ENCODE assay signal across 14 mouse cellular contexts in genomic region chr10:61059543-61060110, GRCm38 (mm10). TPM values are rescaled to one million over a fixed set of nuclear protein-coding genes. Genes with fewer than 3 reads are reported as not detected.
A peak's percentile ranks its signal among the peaks of the same experiment; 100 is the strongest.
DNase-seq lines count a peak whose midpoint lies in the region; ATAC-seq and TF ChIP-seq lines count a peak whose summit lies in the region.
"Had no signal": no experiment of that assay in that cellular context is flagged by ENCODE, and none has a peak within 500 bp of the region (broad histone marks: within the 10 kb centered on the region; RNA-seq: fewer than 3 reads in every experiment).

No protein-coding gene starts in this region.

- H3K9me3 ChIP-seq in forebrain, embryonic 14.5 days (replicated peaks; ENCODE audit: control insufficient read depth, low read length), result no peaks in the 10 kb centered on the region
- no peaks in the 10 kb centered on the region; the same call in 1 of the 2 replicates for H3K9me3 ChIP-seq in forebrain, embryonic 11.5 days (ENCODE audit: control insufficient read depth, low read length)
- 0 out of 2 replicates have a peak, but pooled peaks cover 4% of the 10 kb centered on the region for H3K9me3 ChIP-seq in kidney, embryonic 15.5 days (replicated peaks)
- peaks cover 22% of the 10 kb centered on the region for H3K9me3 ChIP-seq in E14TG2a.4 (ENCODE audit: low read length)

- H3K9ac ChIP-seq in forebrain, embryonic 14.5 days (ENCODE audit: low read length), result no peak overlapping the region
- no peak overlapping the region for H3K9ac ChIP-seq in forebrain, embryonic 11.5 days (ENCODE audit: low read length)
- H3K9ac ChIP-seq in kidney, embryonic 15.5 days, result no peak overlapping the region
- H3K9ac ChIP-seq: heart, embryonic 12.5 days had no signal

- H3K27me3 ChIP-seq in forebrain, embryonic 14.5 days (replicated peaks; ENCODE audit: control insufficient read depth, insufficient read depth, low read length), result no peaks in the 10 kb centered on the region
- H3K27me3 ChIP-seq in forebrain, embryonic 11.5 days (ENCODE audit: control insufficient read depth, insufficient read depth, low read length), result no peaks in the 10 kb centered on the region
- no peaks in the 10 kb centered on the region for H3K27me3 ChIP-seq in kidney, embryonic 15.5 days
- H3K27me3 ChIP-seq in E14TG2a.4 (ENCODE audit: insufficient read depth, low read length), result no peaks in the 10 kb centered on the region

- H3K4me3 ChIP-seq in forebrain, embryonic 14.5 days (ENCODE audit: low read depth, low read length), result no peak overlapping the region
- H3K4me3 ChIP-seq in forebrain, embryonic 11.5 days (ENCODE audit: low read depth, low read length), result no peak overlapping the region
- no peak overlapping the region for H3K4me3 ChIP-seq in kidney, embryonic 15.5 days (replicated peaks)
- peak overlapping the region; percentile 37; the same call in 1 of the 2 replicates for H3K4me3 ChIP-seq in E14TG2a.4 (replicated peaks; ENCODE audit: low read length)
- H3K4me3 ChIP-seq: erythroblast, embryonic 14.5 days; heart, embryonic 12.5 days had no signal

- WGBS in forebrain, embryonic 14.5 days, result 24% methylated on average over 6 of the region's 6 CpGs
- WGBS in forebrain, embryonic 11.5 days, result 41% methylated on average over 6 of the region's 6 CpGs
- 14% methylated on average over 6 of the region's 6 CpGs for WGBS in kidney, embryonic 15.5 days

- TF ChIP-seq CTCF in E14TG2a.4 (conservative IDR thresholded peaks at IDR 0.05; ENCODE audit: low read length), result no peak

- H3K4me1 ChIP-seq in forebrain, embryonic 14.5 days (ENCODE audit: control insufficient read depth, insufficient read depth, low read length), result 0 out of 2 replicates have a peak, but pooled peaks cover 4% of the 10 kb centered on the region
- H3K4me1 ChIP-seq in forebrain, embryonic 11.5 days (replicated peaks; ENCODE audit: control insufficient read depth, insufficient read depth, low read length), result peaks cover 2% of the 10 kb centered on the region; the same call in 1 of the 2 replicates
- peaks cover 14% of the 10 kb centered on the region for H3K4me1 ChIP-seq in kidney, embryonic 15.5 days
- H3K4me1 ChIP-seq in E14TG2a.4 (replicated peaks; ENCODE audit: low read depth, low read length), result peaks cover 62% of the 10 kb centered on the region

- 0 out of 2 replicates have a peak, but pooled peaks have one; percentile 29 for ATAC-seq in forebrain, embryonic 14.5 days
- no peak for ATAC-seq in forebrain, embryonic 11.5 days (replicated peaks; ENCODE audit: low FRiP score)
- no peak for ATAC-seq in kidney, embryonic 15.5 days (replicated peaks; ENCODE audit: low FRiP score)

- H3K4me2 ChIP-seq in forebrain, embryonic 14.5 days (ENCODE audit: low read length), result no peak overlapping the region
- no peak overlapping the region for H3K4me2 ChIP-seq in forebrain, embryonic 11.5 days (ENCODE audit: low read depth, low read length, severe bottlenecking)
- no peak overlapping the region for H3K4me2 ChIP-seq in kidney, embryonic 15.5 days
- H3K4me2 ChIP-seq: heart, embryonic 12.5 days had no signal

- no peak overlapping the region for H3K27ac ChIP-seq in forebrain, embryonic 14.5 days (ENCODE audit: low read depth, low read length)
- H3K27ac ChIP-seq in forebrain, embryonic 11.5 days (ENCODE audit: low read depth, low read length), result no peak overlapping the region
- H3K27ac ChIP-seq in kidney, embryonic 15.5 days, result no peak overlapping the region

- peak; percentile 64 for DNase-seq in forebrain, embryonic 14.5 days (ENCODE audit: low spot score)
- no peak for DNase-seq in forebrain, embryonic 11.5 days (ENCODE audit: low spot score)
- peak; percentile 20 for DNase-seq in kidney, postnatal 10 days
- peak; percentile 27 for DNase-seq in adipocyte (ENCODE audit: low spot score)
- DNase-seq in spleen, adult 18-20 months, result no peak
- DNase-seq in adrenal gland, postnatal 14 days, result no peak
- DNase-seq: B cell, adult 2 months; cerebellum, postnatal 14 days; lung, postnatal 36 days; thymus, adult 2 months had no signal

- H3K36me3 ChIP-seq in forebrain, embryonic 14.5 days (ENCODE audit: control insufficient read depth, insufficient read depth, low read length), result no peaks in the 10 kb centered on the region
- no peaks in the 10 kb centered on the region for H3K36me3 ChIP-seq in forebrain, embryonic 11.5 days (ENCODE audit: control insufficient read depth, insufficient read depth, low read length)
- H3K36me3 ChIP-seq in kidney, embryonic 15.5 days, result no peaks in the 10 kb centered on the region
- H3K36me3 ChIP-seq in E14TG2a.4 (ENCODE audit: insufficient read depth, low read length), result peaks cover 30% of the 10 kb centered on the region
- H3K36me3 ChIP-seq: heart, embryonic 12.5 days had no signal

RNA-seq across cellular contexts. Expression of gene Pcbd1, which starts 29.5 kb away (rescaled TPM):
- 22.2 and 25.5 TPM in 2 replicates for polyA plus RNA-seq in forebrain, embryonic 14.5 days (2014; fragmentation: Nextera tagmentation; extraction: Ambion mirVana)
- 17.3 and 17.6 TPM in 2 replicates for polyA plus RNA-seq in forebrain, embryonic 11.5 days (2014; fragmentation: Nextera tagmentation; extraction: Ambion mirVana)
- polyA plus RNA-seq in kidney, embryonic 15.5 days (2015; fragmentation: Nextera tagmentation; extraction: Ambion mirVana), result 144 and 153 TPM in 2 replicates
- total RNA-seq in adrenal gland, postnatal 14 days (2021), result 21.0 and 68.0 TPM in 2 replicates

Comparison
In these comparisons a context has a peak if more than half of its experiments do, and no peak if none do; other contexts are left out.
1. DNase-seq: peak in forebrain, embryonic 14.5 days (single experiment), kidney, postnatal 10 days (single experiment) and adipocyte (single experiment); none in forebrain, embryonic 11.5 days (single experiment), spleen, adult 18-20 months (0 of 2) and adrenal gland, postnatal 14 days (single experiment).